Mouse (Mus musculus) right cerebral cortex, postnatal 36 days (tissue): Measurements from ENCODE around the gene Srrd.
A peak's percentile ranks its signal among the peaks of the same experiment; 100 is the strongest.

Source experiments
- DNase-seq, 2 experiments: peaks; one replicate each; pipeline ENCODE4 v3.0.0; 2022; ENCODE audit warnings: low spot score in 2 of 2, mixed read lengths in 1 of 2

The Srrd gene

GRCm38 (mm10) chr5:112342463-112343204, at the start of gene Srrd, which contains the start of gene Hps4:
TSS of gene Srrd (minus strand) at chr5:112343040.
TSS of gene Hps4 (plus strand) at chr5:112343083.
- peak; percentile 83 to 85 for DNase-seq

DNA sequence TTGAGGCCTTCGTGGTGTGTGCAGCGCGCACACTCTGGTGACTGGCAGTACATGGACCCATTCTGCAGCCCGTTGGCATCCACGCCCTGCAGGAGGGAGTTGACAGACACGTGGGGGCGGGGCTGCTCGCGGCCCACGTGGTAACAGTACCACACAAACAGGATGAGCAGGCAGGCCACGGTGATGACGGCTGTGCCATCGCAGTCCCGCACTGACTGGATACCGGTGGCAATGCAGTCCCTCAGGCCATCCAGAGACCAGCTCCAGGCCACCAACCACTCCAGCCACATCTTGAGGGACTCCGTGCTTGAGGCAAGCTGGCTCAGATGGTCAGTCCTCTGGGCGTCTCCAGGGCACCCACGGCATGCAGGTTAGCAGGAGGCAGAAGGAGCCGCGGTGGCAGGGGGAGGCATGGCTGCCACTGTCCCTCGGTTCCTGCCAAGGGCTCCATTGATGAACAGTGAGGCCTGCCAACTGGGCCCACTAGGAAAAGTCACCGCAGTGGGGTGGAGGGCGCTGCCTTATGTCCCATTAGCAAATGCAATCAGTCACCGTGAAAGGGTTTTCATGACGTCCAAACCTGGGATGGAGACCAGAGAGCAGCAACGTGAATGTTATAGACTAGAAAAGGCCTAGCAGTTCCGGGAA, 49.0 kb upstream of the Srrd start:
- no peak for DNase-seq

DNA sequence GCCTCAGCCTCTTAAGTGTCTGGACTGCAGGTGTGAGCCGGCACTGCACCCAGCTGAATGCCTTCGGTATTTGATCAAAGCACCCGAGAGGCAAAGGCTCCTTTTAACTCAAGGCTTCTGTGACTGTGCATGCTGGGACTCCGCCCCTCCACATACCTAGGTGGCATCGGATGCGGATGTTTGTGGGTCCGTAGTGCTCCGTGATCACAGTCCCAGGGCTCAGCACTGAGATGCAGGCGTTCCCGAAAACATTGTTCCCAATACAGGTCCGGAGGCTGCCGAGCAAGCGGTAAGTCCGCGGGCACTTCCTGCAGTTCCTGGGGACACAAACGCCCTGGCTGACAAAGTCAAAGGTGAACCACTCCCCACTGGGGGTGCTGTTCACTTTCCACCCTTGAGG, 48.2 kb upstream of the Srrd start:
- DNase-seq: peak in 1 of 2 experiments; percentile 5

- DNase-seq: peak in 1 of 2 experiments; percentile 25
Observed at GRCm38 (mm10) chr5:112389352-112389751, 46.5 kb upstream of the Srrd start.

- DNase-seq: no peak
Observed at GRCm38 (mm10) chr5:112385973-112386372, 43.1 kb upstream of the Srrd start.

DNA sequence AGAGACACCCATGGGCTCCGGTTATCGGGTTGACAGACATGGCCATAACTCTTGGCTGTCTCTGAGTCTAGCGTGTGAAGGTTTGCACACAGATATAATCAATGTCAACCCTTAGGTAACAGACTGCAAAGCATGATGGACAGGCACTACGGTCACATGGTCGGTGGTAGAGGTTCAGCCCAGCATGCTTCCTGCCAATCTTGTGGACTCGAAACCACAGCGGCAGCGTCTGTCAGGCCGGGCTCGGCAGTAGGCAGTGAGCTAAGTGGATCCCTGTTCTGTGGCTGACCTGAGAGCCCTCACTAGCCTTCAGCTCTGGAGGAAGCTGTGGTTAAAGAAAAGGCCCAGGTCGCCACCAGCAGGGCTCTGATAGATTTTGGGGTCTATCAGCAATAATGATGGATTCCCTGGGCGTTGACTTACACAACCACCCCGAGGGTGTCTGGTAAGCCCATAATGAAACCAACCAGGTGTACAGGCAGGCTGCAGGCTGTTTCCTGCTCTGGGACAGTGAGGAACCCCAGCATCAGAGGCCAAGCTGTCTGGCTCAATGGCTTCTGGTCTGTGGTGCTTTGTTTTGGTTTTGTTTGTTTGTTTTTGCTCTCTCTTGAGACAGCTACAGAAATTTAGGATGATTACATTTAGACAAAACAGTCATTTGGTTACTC, 42.1 kb upstream of the Srrd start:
- DNase-seq: peak in 1 of 2 experiments; percentile 1

DNA sequence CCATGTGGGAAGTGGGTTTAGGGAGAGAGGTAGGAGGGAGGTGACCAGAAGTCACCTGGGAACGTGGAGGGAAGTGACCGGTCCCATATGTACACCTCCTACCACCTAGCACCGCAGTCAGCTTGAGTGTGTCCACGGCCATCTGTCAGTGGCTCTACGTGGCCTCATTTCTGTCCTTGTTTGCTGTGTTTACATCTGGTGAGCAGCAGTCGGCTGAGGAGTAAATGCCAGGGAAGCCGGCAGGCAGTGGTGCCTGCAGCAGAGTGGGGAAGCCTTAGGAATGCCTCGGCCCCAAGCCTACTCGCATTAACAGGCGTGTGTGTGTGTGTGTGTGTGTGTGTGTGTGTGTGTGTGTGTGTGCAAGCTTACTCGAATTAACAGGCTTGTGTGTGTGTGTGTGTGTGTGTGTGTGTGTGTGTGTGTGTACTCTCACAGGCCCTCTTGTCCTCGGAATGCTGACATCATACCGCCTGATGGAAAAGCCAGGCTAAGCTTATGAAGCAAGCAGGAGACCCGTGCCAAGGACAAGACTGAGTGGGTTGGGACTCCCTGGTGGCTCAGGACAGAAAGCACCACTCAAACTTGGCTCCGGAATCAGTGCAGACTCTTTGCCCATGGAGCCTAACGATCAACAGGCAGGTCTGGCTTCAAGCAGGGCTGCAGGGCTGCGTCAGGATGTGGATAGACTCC, 39.9 kb upstream of the Srrd start:
- DNase-seq: peak; percentile 57 to 71

- peak in 1 of 2 experiments; percentile 1 for DNase-seq
Observed at GRCm38 (mm10) chr5:112382042-112382441, 39.2 kb upstream of the Srrd start.

- no peak for DNase-seq
Observed at GRCm38 (mm10) chr5:112381154-112381553, 38.3 kb upstream of the Srrd start.

- no peak for DNase-seq
Observed at GRCm38 (mm10) chr5:112378716-112379115, 35.9 kb upstream of the Srrd start.

DNA sequence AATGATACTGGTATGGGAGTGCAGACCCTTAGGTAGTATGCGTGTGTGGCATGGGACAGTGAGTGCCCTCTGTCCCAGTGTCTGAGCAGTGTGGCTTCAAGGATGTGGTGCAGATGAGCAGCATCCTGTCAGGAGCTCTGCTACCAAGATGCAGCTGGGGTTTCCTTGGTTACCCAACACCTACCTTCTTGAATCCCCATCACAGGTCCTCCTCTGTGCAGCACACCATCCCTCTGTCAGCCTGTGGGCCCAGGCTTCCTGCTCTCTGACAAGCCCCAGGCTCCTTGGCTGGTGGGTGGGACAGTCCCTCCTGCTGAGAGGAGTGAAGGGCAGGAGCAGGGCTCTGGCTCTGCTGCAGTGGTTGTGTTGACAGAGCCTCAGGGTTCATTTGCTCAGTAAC, 34.5 kb upstream of the Srrd start:
- no peak for DNase-seq

DNA sequence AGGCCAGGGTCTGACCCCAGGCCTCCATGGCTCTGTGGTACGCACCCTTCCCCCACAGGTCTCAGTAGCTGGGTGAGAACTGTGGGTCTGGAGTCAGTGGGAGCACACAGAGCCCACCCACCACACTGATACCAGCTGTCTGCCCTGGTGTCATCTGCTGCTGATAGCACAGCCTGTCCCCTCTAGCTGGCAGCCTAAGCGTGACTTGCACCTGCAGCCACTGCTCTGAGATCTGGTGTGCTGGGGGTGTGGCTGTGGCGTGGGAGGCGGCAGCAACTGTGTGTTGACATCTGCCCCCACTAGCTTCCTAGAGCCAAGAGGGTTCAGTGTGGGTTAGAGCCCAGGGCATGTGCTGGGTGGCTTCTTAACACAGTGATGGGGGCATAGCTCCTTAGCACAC, 33.3 kb upstream of the Srrd start:
- no peak for DNase-seq

GRCm38 (mm10) chr5:112371933-112372332, 29.1 kb upstream of the Srrd start:
- DNase-seq: peak; percentile 76 to 77

DNA sequence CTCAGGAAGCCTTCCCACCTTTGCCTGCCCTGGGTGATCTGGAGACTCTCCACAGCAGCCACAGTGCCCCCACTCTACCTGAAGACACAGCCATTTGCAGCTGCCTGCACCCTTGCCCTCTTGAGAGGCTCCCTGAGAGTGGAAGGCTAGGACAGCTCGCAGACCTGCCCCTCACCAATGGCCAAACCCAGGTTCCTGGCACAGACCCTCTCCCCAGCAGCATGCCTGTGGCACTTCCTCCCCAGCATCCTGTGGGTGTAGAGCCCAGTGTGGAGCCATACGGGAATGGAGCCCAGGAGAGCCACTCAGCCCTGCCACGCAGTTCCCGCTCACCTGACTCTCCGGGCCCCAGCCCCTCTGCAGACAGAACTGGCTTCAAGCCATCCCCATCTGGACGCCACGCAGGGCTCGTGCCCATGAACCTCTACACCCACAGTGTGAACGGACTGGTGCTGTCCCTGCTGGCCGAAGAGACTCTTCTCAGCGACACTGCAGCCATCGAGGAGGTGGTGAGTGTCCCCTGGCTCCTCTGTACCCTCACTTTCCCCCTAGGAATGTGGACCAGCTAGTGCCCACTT, 27.5 kb upstream of the Srrd start:
- DNase-seq: no peak

DNA sequence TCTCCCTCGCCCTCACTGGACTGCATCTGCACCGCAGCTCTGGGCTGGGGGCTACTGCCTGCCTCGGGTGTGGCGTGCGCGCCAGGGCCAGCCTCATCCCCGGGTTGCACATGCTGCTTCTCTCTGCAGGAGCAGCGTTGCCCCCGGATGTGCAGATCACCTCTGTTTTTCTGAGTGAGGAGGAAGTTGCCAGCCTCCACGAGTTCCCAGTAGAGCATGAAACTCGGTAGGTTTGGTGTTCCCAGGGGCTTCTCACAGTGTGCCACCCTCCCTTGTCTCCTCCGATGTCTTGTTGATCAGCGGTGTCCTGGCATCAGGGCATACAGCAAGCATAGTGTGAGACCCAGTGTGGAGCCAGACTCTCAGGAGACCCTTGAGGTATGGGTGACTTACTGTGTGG, 26.5 kb upstream of the Srrd start:
- DNase-seq: no peak

- no peak for DNase-seq
Observed at GRCm38 (mm10) chr5:112368666-112369065, 25.8 kb upstream of the Srrd start.

DNA sequence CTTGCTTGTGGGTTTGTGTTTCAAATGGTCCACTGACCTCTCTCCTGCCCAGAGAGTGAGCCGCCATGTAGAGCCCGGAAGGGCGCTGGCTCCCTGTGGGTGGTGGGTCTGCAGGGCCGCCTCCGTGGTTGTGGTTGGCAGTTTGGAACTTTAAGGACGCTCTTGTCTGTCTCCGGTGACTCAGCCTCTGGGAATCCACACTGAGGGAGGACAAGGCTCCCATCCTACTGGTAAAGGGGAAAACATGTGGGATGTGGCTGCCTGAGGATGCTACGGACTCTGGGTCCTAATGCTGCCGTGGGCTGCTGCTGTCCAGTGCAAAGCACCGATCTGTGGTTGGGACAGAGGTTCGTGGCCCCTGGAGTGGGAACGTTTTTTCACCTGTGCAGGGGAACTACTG, 25.1 kb upstream of the Srrd start:
- no peak for DNase-seq

- DNase-seq: no peak
Observed at GRCm38 (mm10) chr5:112367338-112367737, 24.5 kb upstream of the Srrd start.

GRCm38 (mm10) chr5:112366879-112367278, 24.0 kb upstream of the Srrd start:
- DNase-seq: no peak

DNA sequence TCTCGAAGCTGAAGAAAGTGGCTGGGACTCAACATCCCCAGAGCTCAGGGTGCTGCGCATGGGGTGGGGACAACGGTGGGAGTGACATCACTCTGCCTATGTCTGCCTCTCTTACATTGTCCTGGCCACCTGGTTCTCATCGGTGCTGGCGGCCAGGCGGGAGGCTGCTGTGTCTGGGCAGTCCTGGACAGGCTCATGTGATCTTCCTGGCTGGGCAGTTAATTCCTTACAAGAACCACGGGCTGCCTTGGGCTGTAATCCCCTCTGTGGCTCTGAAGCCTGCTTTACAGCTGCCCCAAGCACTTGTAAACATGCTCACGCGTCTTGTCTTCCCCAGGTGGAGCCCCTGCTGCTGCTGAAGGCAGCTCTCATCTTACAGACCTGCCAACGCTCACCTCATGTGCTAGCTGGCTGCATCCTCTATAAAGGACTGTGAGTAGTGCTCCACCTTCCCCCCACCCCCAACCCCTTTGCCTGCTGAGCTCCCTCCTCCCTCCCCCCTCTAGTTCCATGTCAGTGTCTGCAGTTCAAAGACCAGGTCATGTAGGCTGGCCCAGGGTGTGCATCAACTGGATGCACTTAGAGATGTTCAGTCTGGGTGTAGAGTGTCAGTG, 21.5 kb upstream of the Srrd start:
- DNase-seq: no peak

- DNase-seq: no peak
Observed at GRCm38 (mm10) chr5:112360077-112360476, 17.2 kb upstream of the Srrd start.
